Mouse (Mus musculus): Measurements from ENCODE around the gene Glcci1.
A peak's percentile ranks its signal among the peaks of the same experiment; 100 is the strongest.

Glcci1 gene

GRCm38 (mm10) chr6:8509551-8509950 lies at the start of gene Glcci1:
Gene Glcci1, plus strand, starts transcription at chr6:8509600.
- peak; percentile 52 for DNase-seq (ENCODE audit: low spot score)

- no peak for DNase-seq (ENCODE audit: low spot score)
Measured at GRCm38 (mm10) chr6:8462447-8462846, 47.0 kb upstream of the Glcci1 start.

GRCm38 (mm10) chr6:8465388-8465787 lies 44.0 kb upstream of the Glcci1 start:
- no peak for DNase-seq (ENCODE audit: low spot score)

GRCm38 (mm10) chr6:8465985-8466384 lies 43.4 kb upstream of the Glcci1 start:
- no peak for DNase-seq (ENCODE audit: low spot score)

GRCm38 (mm10) chr6:8467667-8468337 lies 41.6 kb upstream of the Glcci1 start:
- DNase-seq (ENCODE audit: low spot score): no peak

GRCm38 (mm10) chr6:8469918-8470317 lies 39.5 kb upstream of the Glcci1 start:
- DNase-seq (ENCODE audit: low spot score): no peak

GRCm38 (mm10) chr6:8472125-8472524 lies 37.3 kb upstream of the Glcci1 start:
- DNase-seq (ENCODE audit: low spot score): no peak

GRCm38 (mm10) chr6:8472915-8473314 lies 36.5 kb upstream of the Glcci1 start:
- DNase-seq (ENCODE audit: low spot score): no peak

- no peak for DNase-seq (ENCODE audit: low spot score)
Measured at GRCm38 (mm10) chr6:8473498-8473897, 35.9 kb upstream of the Glcci1 start.

GRCm38 (mm10) chr6:8474316-8474715 lies 35.1 kb upstream of the Glcci1 start:
- no peak for DNase-seq (ENCODE audit: low spot score)

- no peak for DNase-seq (ENCODE audit: low spot score)
Measured at GRCm38 (mm10) chr6:8474820-8475219, 34.6 kb upstream of the Glcci1 start.

GRCm38 (mm10) chr6:8479176-8479575 lies 30.2 kb upstream of the Glcci1 start:
- DNase-seq (ENCODE audit: low spot score): no peak

- peak; percentile 63 for DNase-seq (ENCODE audit: low spot score)
Measured at GRCm38 (mm10) chr6:8484437-8485275, 24.7 kb upstream of the Glcci1 start.

- no peak for DNase-seq (ENCODE audit: low spot score)
Measured at GRCm38 (mm10) chr6:8485414-8486175, 23.8 kb upstream of the Glcci1 start.

GRCm38 (mm10) chr6:8486391-8487043 lies 22.9 kb upstream of the Glcci1 start:
- DNase-seq (ENCODE audit: low spot score): no peak

- DNase-seq (ENCODE audit: low spot score): peak; percentile 83
Measured at GRCm38 (mm10) chr6:8487044-8487853, 22.2 kb upstream of the Glcci1 start.

- peak; percentile 48 for DNase-seq (ENCODE audit: low spot score)
Measured at GRCm38 (mm10) chr6:8488249-8488648, 21.2 kb upstream of the Glcci1 start.

- DNase-seq (ENCODE audit: low spot score): no peak
Measured at GRCm38 (mm10) chr6:8489266-8489665, 20.1 kb upstream of the Glcci1 start.

- DNase-seq (ENCODE audit: low spot score): no peak
Measured at GRCm38 (mm10) chr6:8489938-8490585, 19.3 kb upstream of the Glcci1 start.

- DNase-seq (ENCODE audit: low spot score): no peak
Measured at GRCm38 (mm10) chr6:8492248-8492647, 17.2 kb upstream of the Glcci1 start.
